Mouse (Mus musculus) hindbrain, embryonic 16.5 days (tissue): ENCODE results near the gene Vwf. TPM values are rescaled to one million over a fixed set of nuclear protein-coding genes. Genes with fewer than 3 reads are reported as not detected.

Source experiments
- ATAC-seq: fragments of 200-750 bp; cut with Nextera tagmentation; 2 replicates; pipeline ENCODE4 v1.8.0; 2017; ENCODE audit warnings: moderate TSS enrichment, moderate library complexity
- H3K27ac ChIP-seq: fragments of 300-500 bp; sonication (generic); 2 replicates; pipeline ENCODE4 v1.5.1; 2014; ENCODE audit warnings: low read depth, mild to moderate bottlenecking, control low read depth, low read length, moderate library complexity
- H3K27me3 ChIP-seq: fragments of 300-500 bp; sonication (generic); replicated peaks from 2 replicates; pipeline ENCODE4 v1.6.1; 2014; ENCODE audit warnings: low read length; ENCODE audit not compliant: control insufficient read depth, insufficient read depth
- H3K36me3 ChIP-seq: fragments of 300-500 bp; sonication (generic); 2 replicates; pipeline ENCODE4 v1.6.1; 2014; ENCODE audit warnings: mild to moderate bottlenecking, low read length, moderate library complexity, mixed read lengths; ENCODE audit not compliant: control insufficient read depth, insufficient read depth
- H3K4me1 ChIP-seq: fragments of 300-500 bp; sonication (generic); 2 replicates; pipeline ENCODE4 v1.6.1; 2014; ENCODE audit warnings: low read depth, low read length; ENCODE audit not compliant: control insufficient read depth, insufficient read depth
- H3K4me2 ChIP-seq: fragments of 300-500 bp; sonication (generic); 2 replicates; pipeline ENCODE4 v1.6.1; 2014; ENCODE audit warnings: mild to moderate bottlenecking, low read length, control low read depth, moderate library complexity
- H3K4me3 ChIP-seq: fragments of 300-500 bp; sonication (generic); 2 replicates; pipeline ENCODE4 v1.5.1; 2014; ENCODE audit warnings: mild to moderate bottlenecking, low read length, control low read depth, moderate library complexity
- H3K9ac ChIP-seq: fragments of 300-500 bp; sonication (generic); 2 replicates; pipeline ENCODE4 v1.6.1; 2014; ENCODE audit warnings: low read depth, mild to moderate bottlenecking, control low read depth, low read length, moderate library complexity
- H3K9me3 ChIP-seq: fragments of 300-500 bp; sonication (generic); 2 replicates; pipeline ENCODE4 v1.6.1; 2014; ENCODE audit warnings: mild to moderate bottlenecking, low read length, moderate library complexity; ENCODE audit not compliant: control insufficient read depth
- WGBS: fragments of 180-500 bp; shearing (Covaris S2); extraction: QIAGEN DNeasy Blood & Tissue Kit; methylation state at CpG from one replicate; pipeline ENCODE4 v1.1.7; 2014; 5-methylcytosine and 5-hydroxymethylcytosine counted together
- polyA plus RNA-seq: library from polyadenylated mRNA; unstranded; fragments of >200 nt; fragmentation: Nextera tagmentation; extraction: Ambion mirVana; gene quantifications from 2 replicates; pipeline ENCODE4 v1.2.1, GENCODE M21; 2015

Vwf gene
- polyA plus RNA-seq, 1 experiment from 2014 or later: 12.9 TPM

DNA sequence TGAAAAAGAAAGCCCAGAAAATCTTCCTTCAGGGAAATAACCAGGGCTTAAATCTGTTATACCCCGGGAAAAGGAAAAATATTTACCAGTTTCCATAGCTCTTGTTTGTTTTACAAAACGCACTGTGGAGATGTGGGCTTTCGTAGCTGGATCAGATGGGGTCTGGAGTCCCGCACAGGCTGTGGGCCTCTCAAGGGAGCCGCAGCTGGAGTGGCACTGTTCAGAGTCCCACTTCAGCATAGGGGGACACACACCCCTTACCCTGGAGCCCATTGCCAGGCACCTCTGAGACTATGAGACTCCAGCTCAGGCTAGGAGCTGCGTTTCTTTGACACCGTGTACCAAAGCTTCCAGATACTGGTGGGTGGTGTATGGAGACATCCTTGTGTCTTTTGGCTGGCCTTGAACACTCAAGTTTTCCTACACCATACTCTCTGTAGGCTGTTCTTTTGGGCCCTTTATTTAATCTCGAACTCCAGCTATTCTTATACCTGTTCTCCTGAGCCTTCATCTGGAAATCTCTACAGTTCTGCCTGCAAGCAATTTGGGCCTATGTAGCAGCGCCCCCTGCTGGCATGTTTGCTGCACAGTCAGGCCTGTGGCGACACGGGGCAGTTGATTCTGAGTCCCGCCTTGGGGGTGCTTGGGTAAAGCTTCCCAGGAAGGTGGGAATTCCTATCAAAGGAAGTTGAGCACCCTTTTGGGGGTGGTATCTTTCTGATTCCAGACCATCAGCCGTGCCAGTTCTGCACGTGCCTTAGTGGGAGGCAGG is 114.7 kb downstream of the Vwf start:
- Histone ChIP-seq H3K27ac (no peak overlapping the region), H3K36me3 (no peaks in the 10 kb centered on the region), H3K9me3 (no peaks in the 10 kb centered on the region), H3K4me2 (no peak overlapping the region), H3K4me3 (no peak overlapping the region), H3K4me1 (no peaks in the 10 kb centered on the region), H3K27me3 (no peaks in the 10 kb centered on the region), H3K9ac (no peak overlapping the region)
- WGBS: 48% methylated on average over 14 of the region's 14 CpGs
- ATAC-seq: peak; percentile 20; the same call in 1 of the 2 replicates

DNA sequence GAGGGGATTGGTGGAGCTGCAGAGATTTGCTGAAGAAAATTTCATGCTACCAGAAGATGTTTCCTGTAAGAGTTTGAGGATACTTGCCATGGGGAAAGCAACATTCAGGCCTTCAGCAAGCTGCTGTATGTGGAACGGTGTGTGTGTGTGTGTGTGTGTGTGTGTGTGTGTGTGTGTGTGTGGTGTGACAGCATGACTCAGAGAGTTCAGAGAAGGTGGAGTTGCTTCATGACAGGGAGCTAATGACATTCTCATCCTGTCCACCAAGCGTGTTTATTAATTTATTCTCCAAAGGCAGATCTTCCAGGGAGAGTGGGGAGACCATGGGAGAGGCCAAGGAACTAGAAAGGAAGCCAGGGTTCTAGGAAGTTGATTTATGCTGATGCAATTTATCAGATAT is 117.3 kb downstream of the Vwf start:
- H3K4me2 ChIP-seq: no peak overlapping the region
- no peak overlapping the region for H3K9ac ChIP-seq
- H3K9me3 ChIP-seq: no peaks in the 10 kb centered on the region
- no peaks in the 10 kb centered on the region for H3K4me1 ChIP-seq
- H3K27me3 ChIP-seq: no peaks in the 10 kb centered on the region
- H3K27ac ChIP-seq: no peak overlapping the region
- H3K36me3 ChIP-seq: no peaks in the 10 kb centered on the region
- no peak for ATAC-seq
- 82% methylated on average over 2 of the region's 2 CpGs for WGBS
- no peak overlapping the region for H3K4me3 ChIP-seq

DNA sequence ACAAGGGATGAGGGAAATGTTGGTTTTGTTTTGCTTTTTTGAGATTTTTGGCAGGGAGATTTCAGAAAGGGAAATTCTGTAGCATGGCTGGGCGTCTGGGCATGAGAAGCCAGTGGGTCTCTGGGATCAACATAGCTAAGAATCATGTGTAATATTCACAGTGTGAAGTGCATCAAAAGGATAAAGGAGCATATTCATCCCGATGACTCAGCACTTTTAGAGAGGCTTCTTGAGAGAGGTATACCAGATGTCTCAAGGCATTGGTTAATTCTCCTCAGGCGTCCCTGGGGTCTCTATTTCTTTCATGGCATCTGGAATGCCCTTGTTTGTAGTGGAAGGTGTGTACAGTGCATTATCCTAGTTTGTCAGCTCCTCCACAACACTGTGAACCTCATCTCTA is 125.3 kb downstream of the Vwf start:
- no peaks in the 10 kb centered on the region for H3K4me1 ChIP-seq
- no peak overlapping the region for H3K4me2 ChIP-seq
- WGBS: 91% methylated on average over 3 of the region's 3 CpGs
- H3K27me3 ChIP-seq: no peaks in the 10 kb centered on the region
- no peak overlapping the region for H3K27ac ChIP-seq
- H3K4me3 ChIP-seq: no peak overlapping the region
- no peaks in the 10 kb centered on the region for H3K36me3 ChIP-seq
- no peak for ATAC-seq
- no peaks in the 10 kb centered on the region for H3K9me3 ChIP-seq
- H3K9ac ChIP-seq: no peak overlapping the region

DNA sequence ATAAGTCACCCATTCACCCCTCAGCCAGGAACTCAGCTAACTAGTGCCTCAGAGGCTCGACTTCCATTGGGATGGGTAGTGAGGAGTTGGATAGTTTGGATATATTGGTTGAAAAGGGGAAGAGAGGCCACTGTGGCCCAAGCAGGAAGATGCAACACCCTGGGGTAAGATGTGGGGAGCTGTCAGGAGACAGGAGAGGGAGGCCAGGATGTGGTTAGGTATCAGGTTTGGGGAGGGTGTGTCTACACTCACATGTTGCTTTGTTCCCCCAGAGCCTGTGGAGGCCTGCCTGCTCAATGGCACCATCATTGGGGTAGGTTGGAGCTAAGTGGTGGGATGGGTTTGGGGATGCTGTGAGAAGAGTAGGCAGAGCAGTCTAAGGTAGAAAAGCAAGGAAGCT is 131.9 kb downstream of the Vwf start:
- Histone ChIP-seq H3K36me3 (no peaks in the 10 kb centered on the region), H3K9ac (no peak overlapping the region), H3K27ac (no peak overlapping the region), H3K4me1 (no peaks in the 10 kb centered on the region), H3K27me3 (no peaks in the 10 kb centered on the region), H3K4me3 (no peak overlapping the region), H3K4me2 (no peak overlapping the region), H3K9me3 (no peaks in the 10 kb centered on the region)
- WGBS: 70% methylated on average over 1 of the region's 1 CpGs
- ATAC-seq: no peak

- no peak for ATAC-seq
- Histone ChIP-seq H3K36me3 (no peaks in the 10 kb centered on the region), H3K27ac (no peak overlapping the region), H3K4me1 (no peaks in the 10 kb centered on the region), H3K9ac (no peak overlapping the region), H3K4me2 (no peak overlapping the region), H3K4me3 (no peak overlapping the region), H3K27me3 (no peaks in the 10 kb centered on the region), H3K9me3 (no peaks in the 10 kb centered on the region)
- 66% methylated on average over 11 of the region's 11 CpGs for WGBS
Observed at GRCm38 (mm10) chr6:125680613-125681012, 134.0 kb downstream of the Vwf start.

DNA sequence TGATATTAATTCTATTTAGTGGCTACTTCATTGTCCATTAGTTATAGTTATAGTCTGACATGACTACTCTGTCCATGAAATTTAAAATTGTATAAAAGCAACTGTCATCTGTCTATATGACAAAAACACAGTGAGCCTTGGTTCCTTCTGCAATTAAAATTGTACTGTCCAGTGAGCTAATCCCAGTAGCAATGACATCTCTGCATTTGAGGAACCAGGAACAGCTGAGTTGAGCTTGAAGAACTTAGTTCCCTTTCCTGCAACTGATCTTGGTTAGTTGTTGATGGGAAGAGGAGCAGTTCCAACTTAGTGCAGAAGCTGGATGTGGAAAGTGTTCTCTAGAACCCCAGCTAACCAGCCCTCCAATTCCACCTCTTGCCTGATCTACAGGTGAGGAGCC is 138.8 kb downstream of the Vwf start:
- no peak overlapping the region for H3K9ac ChIP-seq
- no peak overlapping the region for H3K4me3 ChIP-seq
- no peaks in the 10 kb centered on the region for H3K27me3 ChIP-seq
- H3K36me3 ChIP-seq: no peaks in the 10 kb centered on the region
- H3K9me3 ChIP-seq: no peaks in the 10 kb centered on the region
- no peak overlapping the region for H3K4me2 ChIP-seq
- no peak for ATAC-seq
- H3K4me1 ChIP-seq: peaks cover 9% of the 10 kb centered on the region
- no peak overlapping the region for H3K27ac ChIP-seq

DNA sequence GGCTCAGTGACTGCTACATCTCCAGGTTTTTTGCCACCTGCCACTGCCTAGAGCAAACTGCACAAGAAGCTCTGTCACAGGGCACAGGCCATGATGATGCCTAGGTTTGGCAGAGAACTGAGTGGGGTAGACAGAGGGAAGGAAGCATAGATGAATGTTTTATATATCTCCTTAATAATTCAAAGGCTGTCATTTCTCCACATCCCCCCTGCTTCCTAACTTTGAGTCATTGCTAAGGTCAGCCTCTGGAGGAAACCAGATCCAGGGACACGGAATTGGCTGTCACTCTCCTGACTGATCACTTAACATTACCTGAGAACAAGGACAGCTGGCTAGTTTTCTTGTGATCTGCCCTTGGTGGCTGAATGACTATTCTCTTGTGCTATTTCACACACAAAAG is 141.4 kb downstream of the Vwf start:
- H3K4me1 ChIP-seq: peaks cover 11% of the 10 kb centered on the region
- no peaks in the 10 kb centered on the region for H3K36me3 ChIP-seq
- no peaks in the 10 kb centered on the region for H3K9me3 ChIP-seq
- 50% methylated on average over 1 of the region's 1 CpGs for WGBS
- no peak overlapping the region for H3K4me3 ChIP-seq
- H3K4me2 ChIP-seq: no peak overlapping the region
- no peak overlapping the region for H3K27ac ChIP-seq
- H3K27me3 ChIP-seq: no peaks in the 10 kb centered on the region
- ATAC-seq: no peak
- no peak overlapping the region for H3K9ac ChIP-seq

DNA sequence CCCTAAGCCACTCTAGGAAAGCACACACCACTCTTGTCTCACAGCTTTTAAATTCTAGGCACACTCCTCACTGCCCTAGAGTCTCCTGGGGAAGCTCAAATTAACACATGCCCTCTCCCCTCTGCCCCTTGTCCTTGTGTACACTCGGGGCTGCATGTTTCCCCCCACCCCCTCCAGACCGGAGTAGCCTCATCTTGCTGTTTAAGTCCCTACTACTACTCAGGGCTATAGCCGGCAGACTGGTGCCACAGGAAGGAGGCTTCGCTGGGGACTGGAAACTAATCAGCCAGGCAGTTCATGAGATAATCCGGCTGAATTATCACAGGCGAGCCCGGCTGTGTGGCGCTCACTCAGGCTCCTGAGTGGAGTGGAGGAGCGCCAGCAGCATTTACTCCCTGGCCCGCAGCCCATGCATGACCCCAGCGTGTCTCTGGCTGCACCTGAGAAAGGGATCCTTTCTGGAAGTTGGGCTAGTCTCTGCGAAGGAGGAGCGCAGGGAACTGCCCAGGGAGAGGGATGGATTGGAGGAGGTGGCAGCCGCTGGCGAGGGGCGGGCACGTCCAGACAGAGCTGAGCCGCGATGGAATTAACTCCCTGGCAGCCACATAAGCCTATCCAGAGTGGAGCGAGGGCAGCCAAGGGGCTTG is 143.6 kb downstream of the Vwf start, which contains the start of gene Ano2:
Ano2 (plus strand) TSS at position 363 of the 647 bp plus-strand sequence.
- H3K36me3 ChIP-seq: no peaks in the 10 kb centered on the region
- no peaks in the 10 kb centered on the region for H3K27me3 ChIP-seq
- peaks cover 11% of the 10 kb centered on the region for H3K4me1 ChIP-seq
- peak within 1 kb of the TSS; percentile 40 for H3K4me3 ChIP-seq
- H3K4me2 ChIP-seq: peak within 1 kb of the TSS; percentile 71
- H3K27ac ChIP-seq: no peak within 1 kb of the TSS
- H3K9ac ChIP-seq: peak within 1 kb of the TSS; percentile 61
- WGBS: 2% methylated on average over 20 of the region's 20 CpGs
- peak; percentile 86 for ATAC-seq
- H3K9me3 ChIP-seq: no peaks in the 10 kb centered on the region

DNA sequence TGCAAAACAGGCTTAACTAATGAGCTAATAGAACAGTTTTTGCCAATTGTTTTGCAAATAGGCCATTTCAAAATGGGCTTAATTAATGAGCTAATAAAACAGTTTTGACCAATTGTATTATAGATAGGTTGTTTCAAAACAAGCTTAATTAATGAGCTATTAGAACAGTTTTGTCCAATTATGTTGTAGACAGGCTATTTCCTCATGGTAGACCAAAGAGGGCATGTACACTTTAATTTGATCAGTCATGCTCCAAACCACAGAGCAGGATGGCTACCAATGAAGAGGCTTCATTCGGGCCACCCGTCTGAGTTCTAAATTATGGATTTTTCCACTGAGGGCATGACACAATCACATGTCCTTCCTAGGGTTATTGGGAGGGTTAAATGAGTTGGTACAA is 154.6 kb downstream of the Vwf start:
- Histone ChIP-seq H3K9ac (no peak overlapping the region), H3K27me3 (no peaks in the 10 kb centered on the region), H3K9me3 (no peaks in the 10 kb centered on the region), H3K4me2 (no peak overlapping the region), H3K27ac (no peak overlapping the region), H3K4me1 (no peaks in the 10 kb centered on the region), H3K36me3 (no peaks in the 10 kb centered on the region), H3K4me3 (no peak overlapping the region)
- ATAC-seq: no peak
- 80% methylated on average over 2 of the region's 2 CpGs for WGBS
